Mouse (Mus musculus) CD4-positive, CD25-positive, alpha-beta regulatory T cell, adult 2 months (primary cell): ENCODE results near the gene Gipc1.

Source experiments
- DNase-seq: peaks from one replicate; pipeline ENCODE4 v3.0.0-alpha.2; 2012; ENCODE audit warnings: low read depth, low spot score

Gipc1 gene

DNA sequence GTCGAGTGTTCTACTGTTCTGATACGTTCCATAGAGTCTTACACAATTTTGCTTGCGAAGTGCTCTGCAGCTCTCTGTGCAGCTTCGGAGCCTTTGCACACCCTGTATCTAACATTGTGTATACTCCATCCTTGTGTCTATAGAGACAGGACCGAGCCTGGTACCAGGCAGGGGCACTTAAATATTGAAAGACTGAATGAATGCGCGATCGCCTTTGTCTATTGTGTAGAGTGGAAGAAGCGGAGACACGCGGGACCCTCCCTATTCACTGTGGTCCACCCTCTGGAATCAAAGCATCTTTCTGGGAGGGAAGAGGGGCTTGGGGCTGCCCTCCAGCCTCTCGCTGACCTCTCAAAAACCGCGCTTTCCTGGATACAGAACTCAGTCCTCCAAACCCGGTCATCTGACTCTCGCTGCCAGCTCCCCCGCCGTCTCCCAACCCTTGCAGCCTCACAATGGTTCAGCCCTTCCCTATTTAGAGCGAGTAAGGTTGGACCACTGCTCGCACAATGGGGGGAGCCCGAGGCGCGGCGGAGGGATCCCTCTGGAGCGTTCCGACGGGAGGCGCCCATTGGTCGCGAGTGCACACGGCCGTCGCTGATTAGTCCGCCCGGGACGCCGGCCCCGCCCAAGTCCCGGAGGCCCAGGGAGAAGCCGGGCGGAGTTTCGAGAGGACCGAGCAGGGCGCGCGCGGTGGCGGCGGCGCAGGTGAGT lies at the start of gene Gipc1:
Gene Gipc1 (plus strand): TSS at position 648 of the 714 bp plus-strand sequence.
- peak; percentile 98 for DNase-seq

DNA sequence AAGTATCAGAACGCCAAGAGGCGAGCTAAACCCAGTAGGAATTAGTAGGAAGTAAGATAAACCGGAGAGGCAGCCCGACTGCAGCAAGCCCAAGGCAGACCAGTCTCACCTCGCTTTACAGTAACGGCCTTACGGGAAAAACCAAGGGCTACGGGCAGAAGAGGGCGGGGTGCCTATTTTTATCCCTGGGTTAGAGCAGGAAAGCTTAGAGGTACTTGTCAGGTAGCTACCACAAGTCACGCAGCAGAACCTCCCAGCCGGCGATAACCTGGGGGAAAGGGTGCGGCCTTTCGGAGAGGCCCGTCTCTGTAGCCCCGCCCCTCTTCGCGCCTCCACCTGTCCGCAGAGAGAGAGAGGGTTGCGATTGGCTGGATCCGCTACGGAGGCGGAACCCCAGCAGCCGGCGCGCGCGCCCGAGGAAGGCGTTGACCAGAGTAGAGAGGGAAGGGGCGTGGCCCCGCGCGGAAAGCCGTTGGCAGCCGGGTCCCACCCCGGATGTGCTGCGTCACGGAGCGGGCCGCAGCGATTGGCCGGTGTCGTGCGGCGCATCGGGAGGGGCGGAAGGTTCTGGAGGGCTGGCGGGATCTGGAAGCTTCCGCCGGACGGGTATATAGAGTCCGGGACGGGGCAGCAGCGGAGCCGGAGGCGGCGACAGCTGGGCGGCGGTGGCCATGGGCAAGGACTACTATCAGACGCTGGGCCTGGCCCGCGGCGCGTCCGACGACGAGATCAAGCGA lies 44.6 kb upstream of the Gipc1 start, which contains the start of the genes Tecr and Dnajb1:
Gene Tecr (minus strand): TSS at position 311 of the 737 bp plus-strand sequence.
Gene Dnajb1 (plus strand): TSS at position 533 of the 737 bp plus-strand sequence.
- DNase-seq: peak; percentile 100

DNA sequence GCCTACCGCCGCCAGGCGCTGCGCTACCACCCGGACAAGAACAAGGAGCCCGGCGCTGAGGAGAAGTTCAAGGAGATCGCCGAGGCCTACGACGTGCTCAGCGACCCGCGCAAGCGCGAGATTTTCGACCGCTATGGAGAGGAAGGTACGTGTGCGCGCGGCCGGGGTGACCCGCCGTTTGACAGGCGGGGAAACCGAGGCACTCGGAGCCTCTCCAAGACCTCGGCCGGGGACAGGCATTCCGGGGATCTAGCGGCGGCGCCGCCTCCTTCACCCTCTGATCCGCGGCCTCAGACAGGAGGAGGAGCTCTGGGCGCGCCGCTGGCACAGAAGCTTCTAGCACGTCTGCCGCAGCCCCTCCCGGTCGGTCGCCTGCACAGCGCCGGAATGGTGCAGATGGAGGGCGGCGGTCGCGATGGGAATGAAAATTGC lies 44.1 kb upstream of the Gipc1 start:
- peak; percentile 90 for DNase-seq

GRCm38 (mm10) chr8:83609086-83609485 lies 43.4 kb upstream of the Gipc1 start:
- no peak for DNase-seq

DNA sequence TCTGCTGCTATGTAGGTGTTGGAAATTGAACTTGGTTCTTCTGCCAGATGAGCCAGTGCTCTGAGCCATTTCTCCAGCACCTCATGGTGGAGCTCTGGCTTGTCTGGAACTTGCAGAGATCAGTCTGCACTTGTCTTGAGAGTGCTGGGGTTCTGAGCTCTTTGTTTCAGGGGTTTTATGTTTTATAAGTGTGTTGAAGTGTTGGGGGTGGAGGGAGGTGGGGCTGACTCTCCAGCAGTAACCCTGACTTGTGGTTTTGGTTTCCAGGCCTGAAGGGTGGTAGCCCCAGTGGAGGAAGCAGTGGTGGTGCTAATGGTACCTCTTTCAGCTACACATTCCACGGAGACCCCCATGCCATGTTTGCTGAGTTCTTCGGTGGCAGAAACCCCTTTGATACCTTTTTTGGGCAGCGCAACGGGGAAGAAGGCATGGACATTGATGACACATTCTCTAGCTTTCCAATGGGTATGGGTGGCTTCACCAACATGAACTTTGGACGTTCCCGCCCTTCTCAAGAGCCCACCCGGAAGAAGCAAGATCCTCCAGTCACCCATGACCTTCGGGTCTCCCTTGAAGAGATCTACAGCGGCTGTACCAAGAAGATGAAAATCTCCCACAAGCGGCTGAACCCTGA lies 42.8 kb upstream of the Gipc1 start:
- peak; percentile 37 for DNase-seq

- peak; percentile 35 for DNase-seq
Measured at GRCm38 (mm10) chr8:83611921-83612320, 40.6 kb upstream of the Gipc1 start.

DNA sequence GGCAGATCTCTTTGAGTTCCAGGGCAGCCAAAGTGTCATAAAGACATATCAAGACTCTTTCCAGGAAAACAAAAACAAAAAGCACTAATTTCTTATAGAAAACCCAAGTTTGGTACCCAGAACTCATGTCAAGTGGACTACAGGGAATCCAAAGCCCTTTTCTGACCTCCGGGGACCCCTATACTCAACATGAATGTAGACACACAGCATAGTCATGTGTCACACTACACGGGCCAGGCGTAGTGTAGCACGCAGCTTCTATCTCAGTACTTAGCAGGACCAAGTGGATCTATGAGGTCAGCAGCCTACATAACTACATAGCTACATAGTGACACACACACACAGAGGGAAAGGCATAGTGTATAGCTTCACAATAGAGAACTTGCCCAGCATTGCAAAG lies 38.8 kb upstream of the Gipc1 start:
- no peak for DNase-seq

- DNase-seq: no peak
Measured at GRCm38 (mm10) chr8:83616625-83617024, 35.9 kb upstream of the Gipc1 start.

GRCm38 (mm10) chr8:83617111-83617510 lies 35.4 kb upstream of the Gipc1 start:
- no peak for DNase-seq

DNA sequence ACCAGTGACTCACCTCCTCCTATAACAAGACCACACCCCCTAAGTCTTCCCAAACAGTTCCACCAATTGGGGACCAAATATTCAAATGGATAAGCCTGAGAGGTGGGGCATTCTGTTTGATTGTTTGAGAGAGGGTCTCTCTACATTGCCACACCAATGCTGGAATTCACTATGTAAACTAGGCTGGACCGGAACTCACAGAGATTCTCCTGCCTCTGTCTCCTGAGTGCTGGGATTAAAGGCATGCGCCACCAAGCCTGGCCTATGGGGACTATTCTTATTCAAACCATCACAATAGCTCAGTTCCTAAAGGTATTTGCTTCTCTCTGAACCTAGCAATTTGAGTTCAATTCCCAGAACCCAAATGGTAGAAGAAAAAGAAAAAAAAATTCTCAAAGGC lies 33.9 kb upstream of the Gipc1 start:
- no peak for DNase-seq

- DNase-seq: no peak
Measured at GRCm38 (mm10) chr8:83619568-83620285, 32.8 kb upstream of the Gipc1 start.

GRCm38 (mm10) chr8:83621691-83622388 lies 30.6 kb upstream of the Gipc1 start:
- DNase-seq: no peak

DNA sequence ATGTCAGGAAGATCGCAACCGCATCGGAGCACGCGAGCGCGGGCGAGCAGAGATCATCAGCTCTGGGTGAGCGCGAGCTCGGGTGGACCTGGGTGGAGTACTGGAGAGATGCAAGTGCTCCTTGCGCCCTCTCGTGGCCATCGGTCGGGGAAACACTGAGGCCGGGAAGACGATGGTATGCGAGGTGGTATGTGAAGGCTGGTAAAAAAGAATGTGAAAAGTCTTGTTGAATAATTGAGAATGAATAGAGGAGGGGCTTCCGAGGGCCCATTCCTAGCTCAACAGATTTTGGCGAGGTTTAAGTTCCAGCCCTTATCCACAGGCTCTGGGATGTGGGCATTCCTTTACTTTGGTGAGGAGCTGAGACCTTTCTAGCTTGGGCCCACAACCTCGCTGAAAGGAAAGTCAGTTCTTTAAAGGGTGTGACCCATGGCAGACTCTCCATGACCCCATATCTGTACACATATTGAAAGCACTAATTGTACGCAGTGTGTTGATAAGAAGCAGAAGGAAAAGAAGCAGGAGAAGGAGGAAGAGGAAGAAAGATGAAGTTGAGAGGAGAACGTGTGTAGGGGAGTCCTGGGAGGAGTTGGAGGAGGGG lies 30.0 kb upstream of the Gipc1 start:
- peak; percentile 93 for DNase-seq

GRCm38 (mm10) chr8:83623549-83623948 lies 28.9 kb upstream of the Gipc1 start:
- no peak for DNase-seq

GRCm38 (mm10) chr8:83624739-83625138 lies 27.7 kb upstream of the Gipc1 start:
- DNase-seq: peak; percentile 55

- no peak for DNase-seq
Measured at GRCm38 (mm10) chr8:83625676-83626299, 26.7 kb upstream of the Gipc1 start.

DNA sequence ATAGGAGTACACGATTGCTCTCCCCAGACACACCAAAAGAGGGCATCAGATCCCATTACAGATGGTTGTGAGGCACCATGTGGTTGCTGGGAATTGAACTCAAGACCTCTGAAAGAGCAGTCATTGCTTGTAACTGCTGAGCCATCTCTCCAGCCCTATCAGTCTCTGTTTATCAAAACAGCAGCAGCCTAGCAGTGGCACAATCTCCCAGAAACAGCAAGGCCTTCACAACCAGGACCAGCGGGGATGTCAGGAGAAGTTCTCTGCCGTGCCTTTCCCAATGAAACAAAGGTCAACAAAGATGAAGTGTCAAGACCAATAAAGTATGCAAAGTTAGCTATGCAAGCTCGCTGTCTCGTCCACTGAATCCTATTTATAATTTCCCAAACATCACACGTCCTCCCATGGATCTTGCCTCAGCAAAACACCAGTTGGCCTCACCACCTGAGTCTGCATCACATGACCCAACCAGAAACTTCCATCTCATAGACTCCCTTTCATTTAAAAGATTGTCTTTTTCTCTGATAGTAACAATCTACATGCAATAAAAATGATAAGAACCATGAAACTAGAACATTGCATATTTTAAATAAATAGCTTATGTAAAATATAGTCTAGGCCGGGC lies 20.3 kb upstream of the Gipc1 start:
- no peak for DNase-seq

DNA sequence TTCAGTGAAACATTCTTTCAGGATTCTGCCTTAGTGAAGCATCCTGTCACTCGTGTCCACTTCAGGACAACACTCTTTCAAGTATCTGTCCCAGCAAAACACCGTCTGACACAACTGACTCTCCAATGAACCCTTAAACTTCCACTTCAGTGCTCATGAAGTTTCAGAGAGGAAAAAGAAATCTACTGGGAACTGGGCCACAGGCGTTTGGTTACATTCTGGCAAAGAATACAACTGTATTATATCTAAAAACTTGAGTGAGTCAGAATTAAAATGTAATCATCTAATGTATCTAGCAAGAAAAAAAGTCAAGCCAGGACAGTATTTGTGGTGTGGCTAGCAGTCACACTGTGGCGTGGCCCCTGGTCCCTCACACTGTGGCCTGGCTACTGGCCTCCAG lies 13.6 kb upstream of the Gipc1 start:
- no peak for DNase-seq

DNA sequence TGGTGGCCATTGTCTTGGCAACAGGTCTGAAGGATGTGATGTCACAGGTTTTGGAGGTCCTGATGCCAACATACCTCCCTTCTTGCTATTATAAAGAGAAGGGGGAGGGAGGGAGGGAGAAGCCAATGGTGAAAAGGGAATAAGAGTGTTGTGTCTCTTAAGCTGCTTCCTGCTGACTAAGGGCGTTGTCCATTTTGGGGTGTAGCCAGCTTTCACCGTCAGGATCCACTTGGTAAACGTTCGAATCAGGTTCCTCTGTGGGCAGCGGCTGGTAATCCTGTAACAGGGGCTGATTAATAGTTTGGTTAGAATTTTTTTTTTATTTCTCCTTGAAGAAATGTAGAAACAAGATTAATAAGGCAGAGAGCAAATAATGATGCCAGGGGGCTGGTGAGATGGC lies 12.8 kb upstream of the Gipc1 start:
- DNase-seq: no peak

- DNase-seq: no peak
Measured at GRCm38 (mm10) chr8:83647511-83647910, 5.0 kb upstream of the Gipc1 start.
